Mouse (Mus musculus) hematopoietic stem cell, adult 5-6 weeks (primary cell): ENCODE results near the gene Hrc. TPM values are rescaled to one million over a fixed set of nuclear protein-coding genes. Genes with fewer than 3 reads are reported as not detected.

Source experiments
- ATAC-seq, 2 experiments: fragments of 125-278 bp in 1 of 2; replicated peaks in 1 of 2; 2 replicates each; pipeline ENCODE4 v1.8.0; 2016 to 2017; ENCODE audit warnings: inconsistent platforms in 2 of 2, mild to moderate bottlenecking in 2 of 2, moderate number of reproducible peaks in 2 of 2, low read depth in 1 of 2, moderate TSS enrichment in 1 of 2; ENCODE audit not compliant: low FRiP score in 2 of 2, poor library complexity in 2 of 2, severe bottlenecking in 2 of 2, insufficient read depth in 1 of 2, low TSS enrichment in 1 of 2
- total RNA-seq: library from RNA; stranded (forward); fragments of 172-1452, 232-1000 nt; gene quantifications from 2 replicates; pipeline ENCODE4 v1.2.3, GENCODE M21; 2017

Hrc gene
- total RNA-seq, 1 experiment from 2014 or later = not detected

DNA sequence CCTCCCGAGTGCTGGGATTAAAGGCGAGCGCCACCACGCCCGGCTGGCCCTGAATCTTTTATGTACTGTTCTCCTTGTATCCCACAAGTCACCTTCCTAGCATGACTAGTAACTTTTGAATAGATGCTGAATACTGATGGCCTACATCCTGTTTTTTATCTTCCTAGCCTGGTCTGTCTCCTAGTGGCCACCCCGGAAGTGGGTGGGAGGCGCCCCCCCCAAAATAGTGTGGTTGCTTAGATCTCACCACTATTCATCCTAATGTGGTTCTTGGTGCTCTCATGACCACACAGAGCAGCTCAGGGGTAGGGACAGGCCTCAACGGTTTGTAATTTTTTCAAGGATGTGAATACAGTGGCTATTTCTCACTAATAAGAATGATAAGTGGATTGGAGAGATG is 39.5 kb downstream of the Hrc start:
- no peak for ATAC-seq

DNA sequence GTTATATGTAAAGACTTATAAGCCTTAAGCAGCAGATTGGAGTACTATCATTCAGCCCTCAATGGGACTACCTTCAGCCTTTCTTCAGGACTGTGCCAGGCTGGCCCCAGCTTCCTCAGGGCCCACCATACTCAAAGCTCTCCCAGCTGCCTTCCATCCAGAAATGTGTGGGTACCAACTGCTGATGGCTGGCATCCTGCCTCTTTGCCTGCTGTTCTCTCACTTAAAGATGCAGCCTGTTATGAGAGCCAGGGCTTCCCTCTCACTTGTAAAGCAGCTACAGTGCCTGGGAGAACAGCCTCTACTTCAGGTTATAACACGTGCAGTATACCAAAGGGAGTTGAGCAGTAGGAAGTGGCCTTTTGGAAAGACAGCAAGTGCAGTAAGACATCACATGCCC is 41.0 kb downstream of the Hrc start:
- no peak for ATAC-seq

DNA sequence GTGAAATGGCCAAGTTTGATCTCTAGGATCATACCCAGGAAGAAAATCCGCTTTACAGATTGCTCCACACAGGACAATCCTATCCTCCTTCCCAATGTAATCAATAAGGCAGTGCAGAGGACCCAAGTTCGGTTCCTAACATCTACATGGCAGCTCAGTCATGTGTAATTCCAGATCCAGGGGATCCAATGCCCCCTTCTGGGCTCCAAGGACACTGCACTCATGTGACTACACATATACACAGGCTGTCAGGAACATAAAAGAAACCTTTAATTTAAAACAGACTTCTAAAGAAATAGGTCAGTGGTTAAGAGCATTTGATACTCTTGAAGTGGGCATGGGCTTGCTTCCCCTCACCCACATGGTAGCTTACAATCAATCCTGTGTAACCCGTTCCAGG is 51.0 kb downstream of the Hrc start:
- ATAC-seq = no peak

Other genes starting within 250 kb of the Hrc start
- 41.8 and 52.6 TPM in 2 replicates for gene Rcn3, start 243.1 kb upstream of the Hrc start, total RNA-seq
- 15.3 and 23.1 TPM in 2 replicates for gene Fcgrt, start 231.4 kb upstream of the Hrc start, total RNA-seq
- gene Rps11, start 210.9 kb upstream of the Hrc start, total RNA-seq = 1,545 and 1,649 TPM in 2 replicates
- gene Rpl13a, start 206.5 kb upstream of the Hrc start, total RNA-seq = 3,499 and 4,043 TPM in 2 replicates
- gene Gm45713, start 199.1 kb upstream of the Hrc start, total RNA-seq = 0.35 and 0.56 TPM in 2 replicates
- gene Flt3l, start 198.9 kb upstream of the Hrc start, total RNA-seq = 15.7 and 18.9 TPM in 2 replicates
- 38.0 and 60.7 TPM in 2 replicates for gene Pih1d1, start 181.0 kb upstream of the Hrc start, total RNA-seq
- gene Aldh16a1, start 180.7 kb upstream of the Hrc start, total RNA-seq = 25.0 and 32.6 TPM in 2 replicates
- 1.0 TPM in 1 of 2 replicates, not detected in the other for gene Slc17a7, start 171.3 kb upstream of the Hrc start, total RNA-seq
- not detected in 2 replicates for gene Gfy, start 155.7 kb upstream of the Hrc start, total RNA-seq
- not detected in 2 replicates for gene Pth2, start 154.3 kb upstream of the Hrc start, total RNA-seq
- 0.60 and 0.75 TPM in 2 replicates for gene Ccdc155, start 130.4 kb upstream of the Hrc start, total RNA-seq
- gene Dkkl1, start 123.1 kb upstream of the Hrc start, total RNA-seq = 37.0 TPM in 2 replicates
- gene Tead2, start 119.5 kb upstream of the Hrc start, total RNA-seq = 5.1 and 9.9 TPM in 2 replicates
- gene Cd37, start 96.2 kb upstream of the Hrc start, total RNA-seq = 76.4 and 103 TPM in 2 replicates
- not detected in 2 replicates for gene Slc6a16, start 94.2 kb upstream of the Hrc start, total RNA-seq
- gene Slc6a21, start 57.8 kb upstream of the Hrc start, total RNA-seq = 0.19 TPM in 1 of 2 replicates, not detected in the other
- gene Trpm4, start 1.5 kb upstream of the Hrc start, total RNA-seq = 3.2 and 10.8 TPM in 2 replicates
- not detected in 2 replicates for gene Ppfia3, start 31.7 kb downstream of the Hrc start, total RNA-seq
- gene Lin7b, start 35.3 kb downstream of the Hrc start, total RNA-seq = 3.2 TPM in 1 of 2 replicates, not detected in the other
- 498 and 589 TPM in 2 replicates for gene Snrnp70, start 60.5 kb downstream of the Hrc start, total RNA-seq
- not detected in 2 replicates for gene Kcna7, start 70.4 kb downstream of the Hrc start, total RNA-seq
- gene Ntf5, start 78.4 kb downstream of the Hrc start, total RNA-seq = 0.79 TPM in 1 of 2 replicates, not detected in the other
- gene Lhb, start 85.5 kb downstream of the Hrc start, total RNA-seq = not detected in 2 replicates
- 8.5 and 11.3 TPM in 2 replicates for gene Gys1, start 99.6 kb downstream of the Hrc start, total RNA-seq
- 134 and 137 TPM in 2 replicates for gene Ruvbl2, start 102.8 kb downstream of the Hrc start, total RNA-seq
- gene Ftl1, start 124.6 kb downstream of the Hrc start, total RNA-seq = 599 and 753 TPM in 2 replicates
- gene Bax, start 131.6 kb downstream of the Hrc start, total RNA-seq = 18.0 and 28.0 TPM in 2 replicates
- gene Tulp2, start 146.6 kb downstream of the Hrc start, total RNA-seq = not detected in 2 replicates
- not detected in 2 replicates for gene Gm45808, start 151.5 kb downstream of the Hrc start, total RNA-seq
- gene Dhdh, start 153.5 kb downstream of the Hrc start, total RNA-seq = 16.9 and 21.6 TPM in 2 replicates
- 255 and 378 TPM in 2 replicates for gene Nucb1, start 175.1 kb downstream of the Hrc start, total RNA-seq
- 267 and 291 TPM in 2 replicates for gene Ppp1r15a, start 191.0 kb downstream of the Hrc start, total RNA-seq
- gene Plekha4, start 191.0 kb downstream of the Hrc start, total RNA-seq = 0.31 and 3.1 TPM in 2 replicates
- not detected in 2 replicates for gene Hsd17b14, start 219.6 kb downstream of the Hrc start, total RNA-seq
- 16.4 and 20.9 TPM in 2 replicates for gene Bcat2, start 234.9 kb downstream of the Hrc start, total RNA-seq